Mouse (Mus musculus): Measurements from ENCODE around the gene Sdhd. TPM values are rescaled to one million over a fixed set of nuclear protein-coding genes. Genes with fewer than 3 reads are reported as not detected.

Sdhd gene
- polyA plus RNA-seq (2012) = 15.5 and 45.5 TPM in 2 replicates

GRCm38 (mm10) chr9:50603189-50603997 is at the start of gene Sdhd, which contains the start of gene Timm8b:
Gene Sdhd, minus strand, starts transcription at chr9:50603812.
Gene Timm8b, plus strand, starts transcription at chr9:50603910.
- no peak for TF ChIP-seq GATA1 (IDR thresholded peaks at IDR 0.05; ENCODE audit: low read length)

- no peak for TF ChIP-seq GATA1 (IDR thresholded peaks at IDR 0.05; ENCODE audit: low read length)
These were observed 46.9 kb upstream of the Sdhd start for GRCm38 (mm10) chr9:50650503-50650902.

GRCm38 (mm10) chr9:50646826-50647370 is 43.3 kb upstream of the Sdhd start:
- TF ChIP-seq GATA1 (IDR thresholded peaks at IDR 0.05; ENCODE audit: low read length) = no peak

GRCm38 (mm10) chr9:50634270-50634669 is 30.7 kb upstream of the Sdhd start:
- TF ChIP-seq GATA1 (IDR thresholded peaks at IDR 0.05; ENCODE audit: low read length) = no peak

- TF ChIP-seq GATA1 (IDR thresholded peaks at IDR 0.05; ENCODE audit: low read length) = no peak
These were observed 29.4 kb upstream of the Sdhd start for GRCm38 (mm10) chr9:50633059-50633458.

GRCm38 (mm10) chr9:50632016-50632688 is 28.5 kb upstream of the Sdhd start:
- TF ChIP-seq GATA1 (IDR thresholded peaks at IDR 0.05; ENCODE audit: low read length) = no peak

- TF ChIP-seq GATA1 (IDR thresholded peaks at IDR 0.05; ENCODE audit: low read length) = no peak
These were observed 14.2 kb upstream of the Sdhd start for GRCm38 (mm10) chr9:50617794-50618330.

GRCm38 (mm10) chr9:50616766-50617603 is 13.4 kb upstream of the Sdhd start, which contains the start of the genes Pih1d2 and Nkapd1:
Gene Pih1d2, plus strand, starts transcription at chr9:50617321.
Gene Nkapd1, minus strand, starts transcription at chr9:50617464.
- TF ChIP-seq GATA1 (IDR thresholded peaks at IDR 0.05; ENCODE audit: low read length) = no peak

- no peak for TF ChIP-seq GATA1 (IDR thresholded peaks at IDR 0.05; ENCODE audit: low read length)
These were observed 12.5 kb upstream of the Sdhd start for GRCm38 (mm10) chr9:50616161-50616560.

- TF ChIP-seq GATA1 (IDR thresholded peaks at IDR 0.05; ENCODE audit: low read length) = no peak
These were observed 8.5 kb upstream of the Sdhd start for GRCm38 (mm10) chr9:50612115-50612514.

- TF ChIP-seq GATA1 (IDR thresholded peaks at IDR 0.05; ENCODE audit: low read length) = no peak
These were observed 726 bp upstream of the Sdhd start for GRCm38 (mm10) chr9:50604338-50604737.

GRCm38 (mm10) chr9:50603998-50604324 is 349 bp upstream of the Sdhd start:
- TF ChIP-seq GATA1 (IDR thresholded peaks at IDR 0.05; ENCODE audit: low read length) = no peak

GRCm38 (mm10) chr9:50602055-50602845 is 1.4 kb downstream of the Sdhd start:
- no peak for TF ChIP-seq GATA1 (IDR thresholded peaks at IDR 0.05; ENCODE audit: low read length)

GRCm38 (mm10) chr9:50601536-50601935 is 2.1 kb downstream of the Sdhd start:
- no peak for TF ChIP-seq GATA1 (IDR thresholded peaks at IDR 0.05; ENCODE audit: low read length)

Measured in G1E-ER4 (cell line).